Mouse (Mus musculus) cerebellum, adult 9-10 months (tissue): ENCODE measurements around the gene Pdk1.

Source experiments
- DNase-seq: peaks from one replicate; pipeline ENCODE4 v3.0.0; 2022

Pdk1 gene

DNA sequence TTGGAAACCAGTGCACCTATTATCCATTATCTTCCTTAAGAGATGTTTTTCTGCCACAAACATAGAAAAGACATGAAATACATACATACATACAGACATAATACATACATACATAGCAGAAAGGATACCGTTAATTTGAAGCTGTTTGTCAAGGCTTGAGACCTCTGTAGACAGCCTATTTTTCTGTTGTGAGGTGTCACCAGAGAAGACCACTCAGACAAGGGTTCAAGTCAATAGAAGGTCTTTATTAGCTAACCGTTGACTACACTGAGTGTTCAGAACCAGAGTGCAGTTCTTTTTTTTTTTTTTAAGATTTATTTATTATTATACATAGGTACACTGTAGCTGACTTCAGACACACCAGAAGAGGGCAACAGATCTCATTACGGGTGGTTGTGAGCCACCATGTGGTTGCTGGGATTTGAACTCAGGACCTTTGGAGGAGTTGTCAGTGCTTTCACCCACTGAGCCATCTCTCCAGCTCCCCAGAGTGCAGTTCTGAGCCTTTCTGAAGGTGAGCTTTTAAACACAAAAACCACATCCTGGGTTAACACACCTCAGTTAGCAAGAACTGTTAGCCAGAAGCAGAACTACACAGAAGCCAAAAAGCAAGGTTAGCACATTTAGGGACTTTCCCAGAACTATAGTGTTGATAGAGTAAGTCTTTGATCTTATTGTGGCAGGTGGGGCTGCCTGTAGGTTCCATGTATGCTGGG is 68.1 kb downstream of the Pdk1 start:
- no peak for DNase-seq

GRCm38 (mm10) chr2:71941721-71942087 is 68.7 kb downstream of the Pdk1 start:
- no peak for DNase-seq

- no peak for DNase-seq
These were observed 78.2 kb downstream of the Pdk1 start for GRCm38 (mm10) chr2:71951212-71951611.
